Mouse (Mus musculus) erythroblast, embryonic 14.5 days (primary cell): ENCODE data around the gene Olfr117. TPM values are rescaled to one million over a fixed set of nuclear protein-coding genes. Genes with fewer than 3 reads are reported as not detected.
"Not testable (repeated sequence)": the region's sequence is repeated elsewhere in the genome, so short reads cannot be mapped to it uniquely, and the experiment has no call there.

Experiments used
- H3K27me3 ChIP-seq: 2 replicates; pipeline ENCODE4 v1.6.1; 2012; ENCODE audit warnings: inconsistent platforms; ENCODE audit not compliant: control insufficient read depth
- H3K36me3 ChIP-seq: 2 replicates; pipeline ENCODE4 v1.6.1; 2012; ENCODE audit warnings: mild to moderate bottlenecking, inconsistent platforms; ENCODE audit not compliant: control insufficient read depth
- H3K4me1 ChIP-seq: 2 replicates; pipeline ENCODE4 v1.6.1; 2012; ENCODE audit warnings: inconsistent platforms; ENCODE audit not compliant: control insufficient read depth
- H3K4me3 ChIP-seq: replicated peaks from 2 replicates; pipeline ENCODE3; 2012; ENCODE audit warnings: moderate library complexity, mild to moderate bottlenecking, inconsistent platforms
- H3K9me3 ChIP-seq: 2 replicates; pipeline ENCODE4 v1.6.1; 2012; ENCODE audit warnings: low read length, inconsistent platforms, mixed read lengths; ENCODE audit not compliant: control insufficient read depth
- GATA1 ChIP-seq: IDR thresholded peaks from 2 replicates; pipeline ENCODE4 v1.6.1; 2012; ENCODE audit warnings: low read length, inconsistent platforms, mixed read lengths
- TAL1 ChIP-seq: IDR thresholded peaks from 3 replicates; pipeline ENCODE4 v1.6.1; 2012; ENCODE audit warnings: low read length, inconsistent platforms, mixed read lengths
- polyA plus RNA-seq: library from polyadenylated mRNA; stranded (reverse); fragments of >175 nt; gene quantifications from 2 replicates; pipeline ENCODE4 v1.2.3, GENCODE M21; 2012

The Olfr117 gene
- polyA plus RNA-seq: not detected in 2 replicates

- no peaks in the 10 kb centered on the region for H3K36me3 ChIP-seq
- no peaks in the 10 kb centered on the region for H3K4me1 ChIP-seq
- no peaks in the 10 kb centered on the region for H3K9me3 ChIP-seq
- TF ChIP-seq GATA1 (no peak), TAL1 (no peak)
- H3K4me3 ChIP-seq: no peak within 1 kb of the TSS
- no peaks in the 10 kb centered on the region for H3K27me3 ChIP-seq
These were observed at the start of gene Olfr117 for GRCm38 (mm10) chr17:37663682-37664081. Gene Olfr117, minus strand, starts transcription at chr17:37663782.

- H3K9me3 ChIP-seq, H3K4me3 ChIP-seq, H3K36me3 ChIP-seq, H3K4me1 ChIP-seq, H3K27me3 ChIP-seq: not testable (repeated sequence)
These were observed 32.7 kb upstream of the Olfr117 start, which contains the start of gene Olfr119 for GRCm38 (mm10) chr17:37696264-37696663. Gene Olfr119, plus strand, starts transcription at chr17:37696564.

- Histone ChIP-seq H3K9me3 (no peaks in the 10 kb centered on the region), H3K4me1 (no peaks in the 10 kb centered on the region), H3K4me3 (no peak within 1 kb of the TSS), H3K36me3 (no peaks in the 10 kb centered on the region), H3K27me3 (no peaks in the 10 kb centered on the region)
- TF ChIP-seq TAL1 (no peak), GATA1 (no peak)
These were observed 3.1 kb upstream of the Olfr117 start, which contains the start of gene Olfr118 for GRCm38 (mm10) chr17:37666688-37667087. Gene Olfr118, plus strand, starts transcription at chr17:37666988.

- Histone ChIP-seq H3K36me3 (no peaks in the 10 kb centered on the region), H3K27me3 (no peaks in the 10 kb centered on the region), H3K4me1 (no peaks in the 10 kb centered on the region), H3K9me3 (peaks cover 4% of the 10 kb centered on the region), H3K4me3 (no peak within 1 kb of the TSS)
- TF ChIP-seq GATA1 (no peak), TAL1 (no peak)
These were observed 36.6 kb downstream of the Olfr117 start, which contains the start of the genes Olfr115 and Olfr116 for GRCm38 (mm10) chr17:37627009-37627408. Gene Olfr115, minus strand, starts transcription at chr17:37627109. Gene Olfr116, minus strand, starts transcription at chr17:37627199.

Other genes starting within 250 kb of the Olfr117 start
- gene Olfr108, start 218.3 kb downstream of the Olfr117 start, polyA plus RNA-seq: not detected in 2 replicates
- not detected in 2 replicates for gene Olfr109, start 204.9 kb downstream of the Olfr117 start, polyA plus RNA-seq
- not detected in 2 replicates for gene H2-M2, start 180.2 kb downstream of the Olfr117 start, polyA plus RNA-seq
- 0.02 TPM in 1 of 2 replicates, not detected in the other for gene Olfr110, start 171.3 kb downstream of the Olfr117 start, polyA plus RNA-seq
- gene Olfr111, start 155.8 kb downstream of the Olfr117 start, polyA plus RNA-seq: not detected in 2 replicates
- not detected in 2 replicates for gene Olfr112, start 94.3 kb downstream of the Olfr117 start, polyA plus RNA-seq
- not detected in 2 replicates for gene Olfr113, start 86.1 kb downstream of the Olfr117 start, polyA plus RNA-seq
- gene Olfr114, start 71.0 kb downstream of the Olfr117 start, polyA plus RNA-seq: not detected in 2 replicates
- gene Olfr115, start 36.7 kb downstream of the Olfr117 start, polyA plus RNA-seq: not detected in 2 replicates
- gene Olfr116, start 36.6 kb downstream of the Olfr117 start, polyA plus RNA-seq: not detected in 2 replicates
- gene Olfr118, start 3.2 kb upstream of the Olfr117 start, polyA plus RNA-seq: not detected in 2 replicates
- not detected in 2 replicates for gene Olfr119, start 32.8 kb upstream of the Olfr117 start, polyA plus RNA-seq
- gene Olfr120, start 58.0 kb upstream of the Olfr117 start, polyA plus RNA-seq: not detected in 2 replicates
- gene Olfr121, start 85.1 kb upstream of the Olfr117 start, polyA plus RNA-seq: not detected in 2 replicates
- gene Olfr122, start 104.8 kb upstream of the Olfr117 start, polyA plus RNA-seq: not detected in 2 replicates
- gene Olfr123, start 129.7 kb upstream of the Olfr117 start, polyA plus RNA-seq: 0.03 TPM in 1 of 2 replicates, not detected in the other
- not detected in 2 replicates for gene Olfr124, start 136.1 kb upstream of the Olfr117 start, polyA plus RNA-seq
- not detected in 2 replicates for gene Olfr125, start 169.2 kb upstream of the Olfr117 start, polyA plus RNA-seq
- not detected in 2 replicates for gene Olfr126, start 183.7 kb upstream of the Olfr117 start, polyA plus RNA-seq
- gene Olfr127, start 236.7 kb upstream of the Olfr117 start, polyA plus RNA-seq: not detected in 2 replicates